Mouse (Mus musculus) myocyte (in vitro differentiated cells): Measurements from ENCODE around the gene Glrb.

Experiments used
- CEBPB ChIP-seq: IDR thresholded peaks from 2 replicates; pipeline ENCODE4 v1.6.1; 2011; ENCODE audit warnings: mild to moderate bottlenecking, moderate library complexity; ENCODE audit not compliant: poor library complexity, insufficient read depth, severe bottlenecking
- E2F4 ChIP-seq: IDR thresholded peaks from one replicate; pipeline ENCODE4 v1.6.1; 2011; ENCODE audit warnings: mild to moderate bottlenecking, control low read depth, moderate library complexity; ENCODE audit not compliant: insufficient read depth
- MAX ChIP-seq: IDR thresholded peaks from one replicate; pipeline ENCODE4 v1.6.1; 2011; ENCODE audit warnings: low read depth, mild to moderate bottlenecking, control low read depth
- MYOD1 ChIP-seq, 3 experiments: IDR thresholded peaks; one replicate each; pipeline ENCODE4 v1.6.1; 2011; ENCODE audit warnings: control low read depth in 2 of 3, low read depth in 2 of 3, mild to moderate bottlenecking in 2 of 3, moderate library complexity in 1 of 3; ENCODE audit not compliant: insufficient read length in 2 of 3, control insufficient read depth in 1 of 3
- MYOG ChIP-seq, 3 experiments: IDR thresholded peaks; one replicate each; pipeline ENCODE4 v1.6.1; 2011; ENCODE audit warnings: control low read depth in 2 of 3, low read depth in 2 of 3, mild to moderate bottlenecking in 2 of 3; ENCODE audit not compliant: insufficient read length in 2 of 3, control insufficient read depth in 1 of 3, insufficient read depth in 1 of 3
- POLR2A ChIP-seq: IDR thresholded peaks from one replicate; pipeline ENCODE4 v1.6.1; 2011; ENCODE audit warnings: low read depth, mild to moderate bottlenecking, control low read depth, moderate library complexity; ENCODE audit not compliant: insufficient read length
- POLR2AphosphoS2 ChIP-seq: IDR thresholded peaks from one replicate; pipeline ENCODE4 v1.6.1; 2011; ENCODE audit warnings: low read depth, control low read depth; ENCODE audit not compliant: insufficient read length
- REST ChIP-seq: IDR thresholded peaks from one replicate; pipeline ENCODE4 v1.6.1; 2011; ENCODE audit warnings: mild to moderate bottlenecking, control low read depth, moderate library complexity; ENCODE audit not compliant: insufficient read depth, insufficient read length
- SRF ChIP-seq: IDR thresholded peaks from one replicate; pipeline ENCODE4 v1.6.1; 2011; ENCODE audit warnings: low read depth; ENCODE audit not compliant: control insufficient read depth, insufficient read length
- TCF12 ChIP-seq: IDR thresholded peaks from one replicate; pipeline ENCODE4 v1.6.1; 2011; ENCODE audit warnings: mild to moderate bottlenecking, control low read depth; ENCODE audit not compliant: poor library complexity, insufficient read depth, severe bottlenecking
- TCF3 ChIP-seq: IDR thresholded peaks from one replicate; pipeline ENCODE4 v1.6.1; 2011; ENCODE audit warnings: low read depth, control low read depth; ENCODE audit not compliant: insufficient read length
- USF1 ChIP-seq: IDR thresholded peaks from one replicate; pipeline ENCODE4 v1.6.1; 2011; ENCODE audit warnings: low read depth, mild to moderate bottlenecking, control low read depth, moderate library complexity

- no peak for TF ChIP-seq E2F4
- TF ChIP-seq REST: no peak
- no peak for TF ChIP-seq POLR2AphosphoS2
- TF ChIP-seq MAX: no peak
- TF ChIP-seq POLR2A: no peak
- TF ChIP-seq SRF: no peak
- no peak for TF ChIP-seq MYOG (IDR thresholded peaks at IDR 0.05; ENCODE audit: control insufficient read depth in 1 of 3, insufficient read depth in 1 of 3, insufficient read length in 2 of 3, low read depth in 2 of 3)
- no peak for TF ChIP-seq MYOD1 (IDR thresholded peaks at IDR 0.05; ENCODE audit: control insufficient read depth in 1 of 3, insufficient read length in 2 of 3, low read depth in 2 of 3)
- no peak for TF ChIP-seq CEBPB
- TF ChIP-seq TCF12: no peak
- TF ChIP-seq USF1: no peak
- no peak for TF ChIP-seq TCF3
These were observed 94.8 kb downstream of the Glrb start for GRCm38 (mm10) chr3:80818619-80819018.
